Mouse (Mus musculus) MEL (cell line): ENCODE measurements around the gene Prkcb. TPM values are rescaled to one million over a fixed set of nuclear protein-coding genes. Genes with fewer than 3 reads are reported as not detected.

Experiments
- DNase-seq: peaks from one replicate; pipeline ENCODE4 v3.0.0; 2011; ENCODE audit warnings: low read depth, low spot score
- H3K27ac ChIP-seq: 2 replicates; pipeline ENCODE4 v1.5.1; 2012; ENCODE audit warnings: low read depth, mild to moderate bottlenecking, control low read depth, low read length, moderate library complexity; ENCODE audit not compliant: control insufficient read depth
- H3K27me3 ChIP-seq, 2 experiments: fragments of 150-350 bp in 1 of 2; sonication (generic) in 1 of 2; 2 replicates each; pipeline ENCODE4 v1.6.1; 2012; ENCODE audit warnings: low read length in 2 of 2, mild to moderate bottlenecking in 2 of 2, improper control_type of control experiment in 1 of 2, moderate library complexity in 1 of 2; ENCODE audit not compliant: insufficient read depth in 2 of 2, control insufficient read depth in 1 of 2
- H3K36me3 ChIP-seq, 2 experiments: 2 replicates each; pipeline ENCODE4 v1.6.1; 2012 to 2014; ENCODE audit warnings: low read length in 2 of 2, improper control_type of control experiment in 1 of 2, inconsistent platforms in 1 of 2, mild to moderate bottlenecking in 1 of 2; ENCODE audit not compliant: insufficient read depth in 2 of 2, control insufficient read depth in 1 of 2
- H3K4me1 ChIP-seq, 2 experiments: fragments of 150-350 bp in 1 of 2; sonication (generic) in 1 of 2; 2 replicates each; pipeline ENCODE4 v1.6.1; 2012; ENCODE audit warnings: low read length in 2 of 2, improper control_type of control experiment in 1 of 2, mild to moderate bottlenecking in 1 of 2; ENCODE audit not compliant: insufficient read depth in 2 of 2, control insufficient read depth in 1 of 2
- H3K4me3 ChIP-seq, 2 experiments: fragments of 150-350 bp in 1 of 2; sonication (generic) in 1 of 2; 2 replicates each; pipeline ENCODE4 v1.5.1; 2012; ENCODE audit warnings: low read depth in 2 of 2, low read length in 2 of 2, mild to moderate bottlenecking in 2 of 2, moderate library complexity in 2 of 2, control low read depth in 1 of 2, improper control_type of control experiment in 1 of 2; ENCODE audit not compliant: control insufficient read depth in 1 of 2, insufficient read depth in 1 of 2
- H3K79me2 ChIP-seq: 2 replicates; pipeline ENCODE4 v1.6.1; 2012; ENCODE audit warnings: mild to moderate bottlenecking, low read length, moderate library complexity; ENCODE audit not compliant: control insufficient read depth, poor library complexity, insufficient read depth
- H3K9ac ChIP-seq: 2 replicates; pipeline ENCODE4 v1.6.1; 2012; ENCODE audit warnings: low read depth, mild to moderate bottlenecking, control low read depth, low read length, moderate library complexity; ENCODE audit not compliant: control insufficient read depth, poor library complexity, severe bottlenecking
- H3K9me3 ChIP-seq: fragments of 150-350 bp; sonication (generic); replicated peaks from 2 replicates; pipeline ENCODE4 v1.6.1; 2012; ENCODE audit warnings: mild to moderate bottlenecking, low read length, improper control_type of control experiment, moderate library complexity; ENCODE audit not compliant: insufficient read depth
- CHD2 ChIP-seq: IDR thresholded peaks from 2 replicates; pipeline ENCODE4 v1.6.1; 2011; ENCODE audit warnings: low read length, improper control_type of control experiment
- CTCF ChIP-seq, 3 experiments: IDR thresholded peaks in 2 of 3; conservative IDR thresholded peaks in 1 of 3; 2 replicates each; pipeline ENCODE4 v1.5.1; 2011 to 2012; ENCODE audit warnings: low read length in 3 of 3, low read depth in 2 of 3, mild to moderate bottlenecking in 2 of 3, improper control_type of control experiment in 1 of 3, inconsistent platforms in 1 of 3, mixed read lengths in 1 of 3, moderate library complexity in 1 of 3; ENCODE audit not compliant: control insufficient read depth in 1 of 3, insufficient read depth in 1 of 3, poor library complexity in 1 of 3, severe bottlenecking in 1 of 3
- E2F4 ChIP-seq: IDR thresholded peaks from 2 replicates; pipeline ENCODE4 v1.6.1; 2011; ENCODE audit warnings: low read depth, low read length, improper control_type of control experiment, borderline replicate concordance
- ELF1 ChIP-seq: IDR thresholded peaks from 2 replicates; pipeline ENCODE4 v1.6.1; 2014; ENCODE audit warnings: low read depth, mild to moderate bottlenecking, inconsistent platforms, low read length, improper control_type of control experiment, moderate library complexity
- GABPA ChIP-seq: IDR thresholded peaks from 2 replicates; pipeline ENCODE4 v1.6.1; 2012; ENCODE audit warnings: low read depth, mild to moderate bottlenecking, inconsistent platforms, low read length, improper control_type of control experiment, moderate library complexity
- KAT2A ChIP-seq: conservative IDR thresholded peaks from 2 replicates; pipeline ENCODE4 v1.6.1; 2012; ENCODE audit warnings: low read depth, low read length, improper control_type of control experiment, inconsistent platforms
- MAX ChIP-seq: IDR thresholded peaks from 2 replicates; pipeline ENCODE4 v1.6.1; 2011; ENCODE audit warnings: low read length, improper control_type of control experiment
- MAZ ChIP-seq: IDR thresholded peaks from 2 replicates; pipeline ENCODE4 v1.6.1; 2012; ENCODE audit warnings: low read depth, mild to moderate bottlenecking, inconsistent platforms, low read length, improper control_type of control experiment
- MYB ChIP-seq: IDR thresholded peaks from 2 replicates; pipeline ENCODE4 v1.6.1; 2011; ENCODE audit warnings: mild to moderate bottlenecking, low read depth, low read length, improper control_type of control experiment
- POLR2A ChIP-seq, 2 experiments: IDR thresholded peaks; 2 replicates each; pipeline ENCODE4 v1.6.1; 2011 to 2012; ENCODE audit warnings: low read length in 2 of 2, mild to moderate bottlenecking in 2 of 2, control low read depth in 1 of 2, improper control_type of control experiment in 1 of 2, low read depth in 1 of 2, moderate library complexity in 1 of 2; ENCODE audit not compliant: control insufficient read depth in 1 of 2, insufficient read depth in 1 of 2, poor library complexity in 1 of 2
- RAD21 ChIP-seq: IDR thresholded peaks from 2 replicates; pipeline ENCODE4 v1.6.1; 2011; ENCODE audit warnings: mild to moderate bottlenecking, low read depth, low read length, improper control_type of control experiment
- RCOR1 ChIP-seq: IDR thresholded peaks from 2 replicates; pipeline ENCODE4 v1.6.1; 2012; ENCODE audit warnings: low read depth, mild to moderate bottlenecking, inconsistent platforms, low read length, improper control_type of control experiment
- SMC3 ChIP-seq: IDR thresholded peaks from 2 replicates; pipeline ENCODE4 v1.6.1; 2011; ENCODE audit warnings: low read depth, low read length, improper control_type of control experiment
- TAL1 ChIP-seq: IDR thresholded peaks from 2 replicates; pipeline ENCODE4 v1.6.1; 2012; ENCODE audit warnings: mild to moderate bottlenecking, inconsistent platforms, low read length, moderate library complexity, mixed read lengths
- TBP ChIP-seq: IDR thresholded peaks from 2 replicates; pipeline ENCODE4 v1.8.0; 2011; ENCODE audit warnings: low read depth, low read length, improper control_type of control experiment
- TCF12 ChIP-seq: IDR thresholded peaks from 2 replicates; pipeline ENCODE4 v1.6.1; 2014; ENCODE audit warnings: low read depth, mild to moderate bottlenecking, inconsistent platforms, low read length, improper control_type of control experiment, moderate library complexity
- UBTF ChIP-seq: IDR thresholded peaks from 2 replicates; pipeline ENCODE4 v1.6.1; 2012; ENCODE audit warnings: low read depth, mild to moderate bottlenecking, inconsistent platforms, low read length, improper control_type of control experiment, moderate library complexity, borderline replicate concordance; ENCODE audit not compliant: insufficient read depth
- USF2 ChIP-seq, 2 experiments: IDR thresholded peaks; 2 replicates each; pipeline ENCODE4 v1.6.1; 2011 to 2012; ENCODE audit warnings: improper control_type of control experiment in 2 of 2, low read length in 2 of 2, borderline replicate concordance in 1 of 2, inconsistent platforms in 1 of 2, low read depth in 1 of 2, mild to moderate bottlenecking in 1 of 2; ENCODE audit not compliant: insufficient read depth in 1 of 2
- ZC3H11A ChIP-seq: IDR thresholded peaks from 2 replicates; pipeline ENCODE4 v1.6.1; 2012; ENCODE audit warnings: low read depth, mild to moderate bottlenecking, inconsistent platforms, low read length, improper control_type of control experiment
- ZKSCAN1 ChIP-seq: IDR thresholded peaks from 2 replicates; pipeline ENCODE4 v1.6.1; 2012; ENCODE audit warnings: low read depth, mild to moderate bottlenecking, inconsistent platforms, low read length, improper control_type of control experiment, moderate library complexity
- ZMIZ1 ChIP-seq: IDR thresholded peaks from 2 replicates; pipeline ENCODE4 v1.6.1; 2012; ENCODE audit warnings: low read depth, mild to moderate bottlenecking, inconsistent platforms, low read length, improper control_type of control experiment, moderate library complexity
- polyA plus RNA-seq, 2 experiments: library from polyadenylated mRNA; stranded (reverse) in 1 of 2; unstranded in 1 of 2; fragments of >175 nt in 1 of 2; fragments of >200 nt in 1 of 2; gene quantifications; 2 replicates each; pipeline versions ENCODE4 v1.2.1 to v1.2.4; 2012; ENCODE audit warnings: low replicate concordance in 2 of 2, low read depth in 1 of 2; ENCODE audit not compliant: insufficient read length in 2 of 2, insufficient read depth in 1 of 2, missing spikeins in 1 of 2
- total RNA-seq: library from RNA; depleted of rRNA; stranded (reverse); fragments of 300-350 nt; gene quantifications from 2 replicates; pipeline ENCODE4 v1.2.3, GENCODE M21; 2012

The Prkcb gene
- total and polyA plus RNA-seq, 3 experiments: not detected

DNA sequence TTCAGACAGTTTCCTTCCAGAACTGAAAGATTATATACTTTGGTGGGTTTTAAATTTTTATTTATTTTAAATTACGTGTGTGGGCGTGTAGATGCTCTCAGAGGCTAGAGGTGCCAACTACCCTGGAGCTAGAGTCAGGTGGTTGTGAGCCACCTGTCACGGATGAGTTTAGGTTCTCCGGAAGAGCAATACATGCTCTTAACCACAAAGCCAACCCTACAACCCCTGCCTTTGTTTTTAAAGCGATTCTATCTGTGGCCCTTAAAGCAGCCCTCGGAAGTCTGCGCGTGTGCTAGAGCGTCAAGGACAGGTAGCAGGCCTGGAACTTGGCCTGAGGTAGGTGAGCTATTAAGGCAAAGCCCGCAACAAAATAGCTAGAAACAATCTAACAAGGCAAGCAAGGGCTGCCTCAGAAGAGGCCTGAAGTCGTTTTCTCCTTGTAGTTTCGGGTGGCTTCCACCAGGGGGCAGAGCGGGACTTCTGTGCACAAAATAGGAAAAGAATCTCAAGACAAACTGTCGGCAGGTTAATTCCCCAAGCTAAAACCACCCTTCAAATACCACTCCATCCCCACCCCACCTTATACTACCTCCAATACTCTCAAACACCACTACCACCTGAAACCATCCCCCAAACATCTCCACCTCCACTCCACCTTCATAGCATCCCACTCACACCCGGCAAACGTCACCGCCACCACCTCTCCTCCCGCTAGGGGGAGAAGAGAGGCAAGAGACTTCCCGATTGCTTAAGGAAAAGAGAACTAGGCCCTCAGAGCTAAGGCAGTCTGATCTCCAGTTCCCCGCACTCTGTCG lies 37.1 kb upstream of the Prkcb start:
- DNase-seq: peak; percentile 67
- H3K9ac ChIP-seq: no peak overlapping the region
- no peaks in the 10 kb centered on the region for H3K36me3 ChIP-seq
- no peaks in the 10 kb centered on the region for H3K9me3 ChIP-seq
- no peaks in the 10 kb centered on the region for H3K4me1 ChIP-seq
- H3K27ac ChIP-seq: no peak overlapping the region
- H3K27me3 ChIP-seq: peaks cover 0 to 2% of the 10 kb centered on the region in 2 experiments; a peak in 1 of 4 replicates
- TF ChIP-seq ZC3H11A (peak; percentile 52), E2F4 (no peak), MAZ (no peak), SMC3 (peak; percentile 72), CTCF (IDR thresholded peaks at IDR 0.05 in 2 of 3, conservative IDR thresholded peaks at IDR 0.05 in 1 of 3; ENCODE audit: control insufficient read depth in 1 of 3, insufficient read depth in 1 of 3, low read depth in 2 of 3, low read length in 3 of 3, poor library complexity in 1 of 3, severe bottlenecking in 1 of 3) (peak; percentile 60 to 88 (median 65)), RAD21 (peak; percentile 59), CHD2 (no peak), GABPA (no peak), TBP (no peak)
- H3K79me2 ChIP-seq: no peaks in the 10 kb centered on the region
- no peak overlapping the region for H3K4me3 ChIP-seq

DNA sequence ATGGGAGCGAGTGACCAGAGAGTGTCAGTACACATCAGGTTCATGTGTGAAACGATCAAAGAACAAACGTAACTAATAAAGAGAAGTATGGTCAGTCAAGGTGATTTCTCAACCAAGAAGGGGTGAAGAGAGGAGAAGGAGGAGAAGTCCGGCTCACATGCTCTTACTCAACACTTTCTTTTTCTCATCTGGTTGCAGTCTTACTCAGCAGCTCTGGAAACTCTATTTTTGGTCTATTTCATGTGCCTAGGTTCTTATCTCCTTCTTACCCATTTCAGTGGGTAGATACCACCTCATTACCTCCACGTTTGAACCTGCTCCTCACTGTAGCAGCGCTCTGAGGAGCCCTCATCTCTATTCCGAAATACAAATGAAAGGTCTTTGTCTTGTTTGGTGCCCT lies 31.8 kb upstream of the Prkcb start:
- no peak overlapping the region for H3K9ac ChIP-seq
- no peaks in the 10 kb centered on the region for H3K4me1 ChIP-seq
- no peak overlapping the region for H3K27ac ChIP-seq
- H3K27me3 ChIP-seq: no peaks in the 10 kb centered on the region; a peak in 1 of 4 replicates
- H3K79me2 ChIP-seq: no peaks in the 10 kb centered on the region
- no peak for TF ChIP-seq ZC3H11A
- no peak for TF ChIP-seq ELF1
- no peak for TF ChIP-seq KAT2A
- TF ChIP-seq SMC3: no peak
- TF ChIP-seq ZMIZ1: no peak
- TF ChIP-seq MYB: no peak
- TF ChIP-seq UBTF: no peak
- no peak for TF ChIP-seq RCOR1
- TF ChIP-seq TAL1: no peak
- no peak for TF ChIP-seq RAD21
- TF ChIP-seq CHD2: no peak
- no peak for TF ChIP-seq ZKSCAN1
- TF ChIP-seq MAX: no peak
- no peak for TF ChIP-seq TCF12
- TF ChIP-seq POLR2A (IDR thresholded peaks at IDR 0.05; ENCODE audit: control insufficient read depth in 1 of 2, insufficient read depth in 1 of 2, low read depth in 1 of 2, low read length in 2 of 2, poor library complexity in 1 of 2): no peak
- TF ChIP-seq USF2 (IDR thresholded peaks at IDR 0.05; ENCODE audit: borderline replicate concordance in 1 of 2, insufficient read depth in 1 of 2, low read depth in 1 of 2, low read length in 2 of 2): no peak
- no peak for TF ChIP-seq GABPA
- no peak for DNase-seq
- H3K4me3 ChIP-seq: no peak overlapping the region
- no peaks in the 10 kb centered on the region for H3K36me3 ChIP-seq
- no peaks in the 10 kb centered on the region for H3K9me3 ChIP-seq
